In genomic region chr9:48737911-48738310, GRCm38 (mm10) we compare ENCODE assay signal across 9 mouse cellular contexts.
A peak's percentile ranks its signal among the peaks of the same experiment; 100 is the strongest.
DNase-seq lines count a peak whose midpoint lies in the region; ATAC-seq and TF ChIP-seq lines count a peak whose summit lies in the region.
"Had no signal": no experiment of that assay in that cellular context is flagged by ENCODE, and none has a peak within 500 bp of the region (broad histone marks: within the 10 kb centered on the region; RNA-seq: fewer than 3 reads in every experiment).

No protein-coding gene starts in this region.

- WGBS in heart, embryonic 14.5 days = 34% methylated on average over 2 of the region's 2 CpGs
- WGBS in limb, embryonic 13.5 days = 16% methylated on average over 2 of the region's 2 CpGs

- H3K4me2 ChIP-seq in heart, embryonic 14.5 days (ENCODE audit: low read length) = peak overlapping the region; percentile 48
- peak overlapping the region; percentile 56 for H3K4me2 ChIP-seq in limb, embryonic 13.5 days (replicated peaks)
- H3K4me2 ChIP-seq: liver, embryonic 15.5 days had no signal

- peaks cover 32 to 42% of the 10 kb centered on the region in 2 experiments for H3K4me1 ChIP-seq in heart, embryonic 14.5 days (ENCODE audit: control insufficient read depth in 2 of 2, insufficient read depth in 2 of 2, low read length in 2 of 2)
- H3K4me1 ChIP-seq in testis, adult 2 months (ENCODE audit: control insufficient read depth, insufficient read depth, low read length) = peaks cover 4% of the 10 kb centered on the region
- H3K4me1 ChIP-seq in limb, embryonic 13.5 days = peaks cover 73% of the 10 kb centered on the region

- TF ChIP-seq CTCF in testis, adult 2 months (IDR thresholded peaks at IDR 0.05; ENCODE audit: control insufficient read depth, insufficient read depth, insufficient replicate concordance, low read depth, low read length) = no peak

- no peak for DNase-seq in heart, adult 18-20 months
- DNase-seq in testis, postnatal 14 days (ENCODE audit: low spot score) = no peak
- DNase-seq in embryo, embryonic 10.5 days (ENCODE audit: low spot score) = no peak
- no peak for DNase-seq in spleen, postnatal 14 days (ENCODE audit: low spot score in 2 of 2)
- DNase-seq in ovary, postnatal 36 days (ENCODE audit: low spot score) = no peak

- H3K9ac ChIP-seq in heart, embryonic 14.5 days (ENCODE audit: low read length) = no peak overlapping the region
- H3K9ac ChIP-seq in limb, embryonic 13.5 days = no peak overlapping the region
- H3K9ac ChIP-seq: liver, embryonic 15.5 days had no signal

- no peaks in the 10 kb centered on the region for H3K36me3 ChIP-seq in heart, embryonic 14.5 days (ENCODE audit: control insufficient read depth, insufficient read depth, low read length)
- no peaks in the 10 kb centered on the region for H3K36me3 ChIP-seq in testis, adult 2 months (ENCODE audit: control insufficient read depth, insufficient read depth, low read length)
- no peaks in the 10 kb centered on the region for H3K36me3 ChIP-seq in limb, embryonic 13.5 days
- H3K36me3 ChIP-seq: liver, embryonic 15.5 days had no signal

- H3K4me3 ChIP-seq in heart, embryonic 14.5 days (ENCODE audit: control insufficient read depth in 1 of 2, insufficient read depth in 1 of 2, low read depth in 1 of 2, low read length in 2 of 2) = no peak overlapping the region
- H3K4me3 ChIP-seq in testis, adult 2 months (ENCODE audit: control insufficient read depth, low read depth, low read length) = no peak overlapping the region
- H3K4me3 ChIP-seq in limb, embryonic 13.5 days = peak overlapping the region; percentile 11; the same call in 1 of the 2 replicates
- H3K4me3 ChIP-seq: liver, embryonic 15.5 days had no signal

- no peak for TF ChIP-seq POLR2A in testis, adult 2 months (IDR thresholded peaks at IDR 0.05; ENCODE audit: control insufficient read depth, low read depth, low read length)

- no peaks in the 10 kb centered on the region for H3K27me3 ChIP-seq in heart, embryonic 14.5 days (ENCODE audit: control insufficient read depth, insufficient read depth, low read length)
- H3K27me3 ChIP-seq in testis, adult 2 months (ENCODE audit: control insufficient read depth, insufficient read depth, low read length) = no peaks in the 10 kb centered on the region
- peaks cover 47% of the 10 kb centered on the region for H3K27me3 ChIP-seq in limb, embryonic 13.5 days

- peak overlapping the region in 1 of 2 experiments; percentile 37; a peak in 2 of 4 replicates for H3K27ac ChIP-seq in heart, embryonic 14.5 days (replicated peaks in 1 of 2; ENCODE audit: control insufficient read depth in 1 of 2, insufficient read depth in 1 of 2, low read depth in 2 of 2, low read length in 2 of 2)
- 0 out of 2 replicates have a peak overlapping the region, but pooled peaks have one; percentile 37 for H3K27ac ChIP-seq in testis, adult 2 months (ENCODE audit: control insufficient read depth, insufficient read depth, low read depth, low read length)
- peak overlapping the region; percentile 63; the same call in 1 of the 2 replicates for H3K27ac ChIP-seq in limb, embryonic 13.5 days
- H3K27ac ChIP-seq: liver, embryonic 15.5 days had no signal

- no peak for ATAC-seq in heart, embryonic 14.5 days (ENCODE audit: insufficient number of reproducible peaks, insufficient read depth, low FRiP score, low read depth)
- ATAC-seq in limb, embryonic 13.5 days (ENCODE audit: low FRiP score, low read depth) = no peak

- no peaks in the 10 kb centered on the region for H3K9me3 ChIP-seq in heart, embryonic 14.5 days (ENCODE audit: control insufficient read depth, low read length)
- no peaks in the 10 kb centered on the region for H3K9me3 ChIP-seq in limb, embryonic 13.5 days
- H3K9me3 ChIP-seq: liver, embryonic 15.5 days had no signal
